Mouse (Mus musculus): Measurements from ENCODE around the gene Nkpd1. TPM values are rescaled to one million over a fixed set of nuclear protein-coding genes. Genes with fewer than 3 reads are reported as not detected.

The Nkpd1 gene
- polyA plus RNA-seq, 1 experiment from 2014 or later, result 1.2 TPM

DNA sequence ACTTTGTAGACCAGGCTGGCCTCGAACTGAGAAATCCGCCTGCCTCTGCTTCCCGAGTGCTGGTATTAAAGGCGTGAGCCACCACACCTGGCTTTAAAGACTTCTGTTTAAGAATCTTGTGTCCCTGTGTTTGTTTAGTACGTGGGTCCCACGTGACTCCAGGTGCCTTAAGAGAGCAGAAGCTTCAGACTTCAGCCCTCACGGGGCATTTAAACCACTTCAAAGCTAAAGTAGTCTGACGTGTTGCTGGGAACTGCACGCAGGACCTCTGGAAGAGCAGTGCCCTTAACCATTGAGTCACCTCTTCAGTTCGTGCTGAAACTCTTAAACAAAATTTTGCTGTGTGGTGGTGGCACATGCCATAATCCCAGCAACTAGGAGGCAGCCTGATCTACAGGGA, 31.8 kb downstream of the Nkpd1 start:
- no peak for ATAC-seq (ENCODE audit: low read depth)
- Histone ChIP-seq H3K36me3 (ENCODE audit: control insufficient read depth, insufficient read depth, low read length) (no peaks in the 10 kb centered on the region), H3K9ac (replicated peaks; ENCODE audit: low read depth, low read length) (no peak overlapping the region), H3K4me2 (ENCODE audit: low read depth, low read length) (no peak overlapping the region), H3K4me1 (ENCODE audit: control insufficient read depth, insufficient read depth, low read length) (0 out of 2 replicates have a peak, but pooled peaks cover 2% of the 10 kb centered on the region), H3K9me3 (ENCODE audit: control insufficient read depth, low read length) (no peaks in the 10 kb centered on the region), H3K4me3 (ENCODE audit: low read depth, low read length) (no peak overlapping the region), H3K27ac (ENCODE audit: low read depth, low read length) (no peak overlapping the region), H3K27me3 (ENCODE audit: control insufficient read depth, insufficient read depth, low read length) (no peaks in the 10 kb centered on the region)
- 91% methylated on average over 10 of the region's 10 CpGs for WGBS

DNA sequence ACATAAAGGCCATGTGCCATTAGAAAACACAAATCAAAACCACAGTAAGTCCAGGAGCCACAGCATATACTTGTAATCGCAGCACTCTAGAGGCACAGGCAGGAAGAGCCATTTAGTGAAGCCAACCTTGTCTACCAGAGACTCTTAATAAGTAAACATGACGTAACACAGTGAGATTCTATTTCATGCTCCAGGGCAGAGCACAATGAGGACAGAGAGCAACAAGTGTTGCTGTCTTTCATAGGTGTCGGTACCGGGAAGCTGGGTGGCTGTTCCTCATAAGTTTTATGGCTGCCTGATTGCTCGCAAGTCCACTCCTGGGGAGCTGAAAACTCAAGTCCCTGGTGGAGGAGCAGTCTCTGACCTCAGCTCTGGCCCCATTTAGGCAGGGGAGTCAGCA, 34.0 kb downstream of the Nkpd1 start:
- no peaks in the 10 kb centered on the region for H3K36me3 ChIP-seq (ENCODE audit: control insufficient read depth, insufficient read depth, low read length)
- H3K4me3 ChIP-seq (ENCODE audit: low read depth, low read length), result no peak overlapping the region
- H3K9ac ChIP-seq (replicated peaks; ENCODE audit: low read depth, low read length), result no peak overlapping the region
- H3K4me1 ChIP-seq (ENCODE audit: control insufficient read depth, insufficient read depth, low read length), result 0 out of 2 replicates have a peak, but pooled peaks cover 1% of the 10 kb centered on the region
- H3K4me2 ChIP-seq (ENCODE audit: low read depth, low read length), result no peak overlapping the region
- H3K27me3 ChIP-seq (ENCODE audit: control insufficient read depth, insufficient read depth, low read length), result no peaks in the 10 kb centered on the region
- ATAC-seq (ENCODE audit: low read depth), result no peak
- WGBS, result 68% methylated on average over 5 of the region's 5 CpGs
- H3K9me3 ChIP-seq (ENCODE audit: control insufficient read depth, low read length), result no peaks in the 10 kb centered on the region
- H3K27ac ChIP-seq (ENCODE audit: low read depth, low read length), result no peak overlapping the region

DNA sequence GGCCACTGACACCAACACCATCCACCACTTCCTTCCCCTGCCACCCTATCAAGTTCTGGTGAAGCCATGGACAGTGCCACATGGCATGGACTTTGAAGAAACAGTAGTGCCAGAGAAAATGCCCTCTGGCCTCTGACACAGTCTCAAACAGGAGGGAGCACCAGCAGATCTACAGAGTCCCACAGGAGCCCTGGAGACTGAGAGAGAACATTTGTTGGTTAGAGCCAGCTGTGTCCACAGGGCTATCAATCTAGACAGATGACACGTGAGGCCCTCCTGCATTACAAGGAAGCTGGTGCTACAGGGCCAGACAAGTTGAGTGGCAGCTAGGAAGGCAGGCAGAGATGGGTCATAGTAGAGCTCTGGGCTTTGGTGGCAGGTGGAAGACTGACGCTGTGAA, 34.8 kb downstream of the Nkpd1 start:
- no peaks in the 10 kb centered on the region for H3K36me3 ChIP-seq (ENCODE audit: control insufficient read depth, insufficient read depth, low read length)
- H3K27me3 ChIP-seq (ENCODE audit: control insufficient read depth, insufficient read depth, low read length), result no peaks in the 10 kb centered on the region
- WGBS, result 35% methylated on average over 2 of the region's 2 CpGs
- H3K9ac ChIP-seq (replicated peaks; ENCODE audit: low read depth, low read length), result no peak overlapping the region
- no peaks in the 10 kb centered on the region for H3K9me3 ChIP-seq (ENCODE audit: control insufficient read depth, low read length)
- no peak for ATAC-seq (ENCODE audit: low read depth)
- no peaks in the 10 kb centered on the region; the same call in 1 of the 2 replicates for H3K4me1 ChIP-seq (ENCODE audit: control insufficient read depth, insufficient read depth, low read length)
- H3K4me3 ChIP-seq (ENCODE audit: low read depth, low read length), result no peak overlapping the region
- H3K27ac ChIP-seq (ENCODE audit: low read depth, low read length), result no peak overlapping the region
- H3K4me2 ChIP-seq (ENCODE audit: low read depth, low read length), result no peak overlapping the region

DNA sequence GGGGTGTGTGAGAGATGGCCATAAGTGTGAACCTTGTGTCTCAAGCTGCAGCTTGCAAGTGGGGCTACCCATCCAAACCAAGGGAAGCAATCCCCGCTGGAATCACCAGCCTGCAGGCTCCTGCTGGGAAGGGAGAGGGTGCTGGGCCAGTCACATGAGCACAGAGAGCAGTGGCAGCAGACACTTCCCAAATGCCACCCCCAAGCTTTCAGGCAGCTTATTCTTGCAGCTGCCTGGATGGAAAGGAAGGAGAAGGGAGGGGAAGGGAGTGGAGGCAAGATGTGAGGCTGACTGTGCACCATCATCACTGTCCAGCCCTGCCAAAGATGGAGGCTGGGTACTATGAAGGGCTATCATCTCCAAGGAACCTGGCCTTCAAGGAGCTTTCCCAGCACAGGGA, 36.5 kb downstream of the Nkpd1 start:
- H3K4me3 ChIP-seq (ENCODE audit: low read depth, low read length), result no peak overlapping the region
- 60% methylated on average over 1 of the region's 1 CpGs for WGBS
- no peak for ATAC-seq (ENCODE audit: low read depth)
- H3K9ac ChIP-seq (replicated peaks; ENCODE audit: low read depth, low read length), result no peak overlapping the region
- H3K4me1 ChIP-seq (ENCODE audit: control insufficient read depth, insufficient read depth, low read length), result peaks cover 9% of the 10 kb centered on the region
- H3K27me3 ChIP-seq (ENCODE audit: control insufficient read depth, insufficient read depth, low read length), result no peaks in the 10 kb centered on the region
- H3K27ac ChIP-seq (ENCODE audit: low read depth, low read length), result no peak overlapping the region
- no peak overlapping the region for H3K4me2 ChIP-seq (ENCODE audit: low read depth, low read length)
- no peaks in the 10 kb centered on the region for H3K36me3 ChIP-seq (ENCODE audit: control insufficient read depth, insufficient read depth, low read length)
- H3K9me3 ChIP-seq (ENCODE audit: control insufficient read depth, low read length), result no peaks in the 10 kb centered on the region

GRCm38 (mm10) chr7:19557086-19557485, 39.4 kb downstream of the Nkpd1 start:
- no peak for ATAC-seq (ENCODE audit: low read depth)
- Histone ChIP-seq H3K4me1 (ENCODE audit: control insufficient read depth, insufficient read depth, low read length) (peaks cover 28% of the 10 kb centered on the region), H3K27ac (ENCODE audit: low read depth, low read length) (no peak overlapping the region), H3K27me3 (ENCODE audit: control insufficient read depth, insufficient read depth, low read length) (no peaks in the 10 kb centered on the region), H3K9ac (replicated peaks; ENCODE audit: low read depth, low read length) (0 out of 2 replicates have a peak overlapping the region, but pooled peaks have one; percentile 7), H3K9me3 (ENCODE audit: control insufficient read depth, low read length) (no peaks in the 10 kb centered on the region), H3K4me2 (ENCODE audit: low read depth, low read length) (no peak overlapping the region), H3K4me3 (ENCODE audit: low read depth, low read length) (no peak overlapping the region), H3K36me3 (ENCODE audit: control insufficient read depth, insufficient read depth, low read length) (no peaks in the 10 kb centered on the region)
- 98% methylated on average over 2 of the region's 2 CpGs for WGBS

- Histone ChIP-seq H3K9ac (replicated peaks; ENCODE audit: low read depth, low read length) (no peak overlapping the region), H3K4me2 (ENCODE audit: low read depth, low read length) (no peak overlapping the region), H3K27ac (ENCODE audit: low read depth, low read length) (no peak overlapping the region), H3K36me3 (ENCODE audit: control insufficient read depth, insufficient read depth, low read length) (no peaks in the 10 kb centered on the region), H3K4me1 (ENCODE audit: control insufficient read depth, insufficient read depth, low read length) (peaks cover 28% of the 10 kb centered on the region), H3K4me3 (ENCODE audit: low read depth, low read length) (no peak overlapping the region), H3K9me3 (ENCODE audit: control insufficient read depth, low read length) (no peaks in the 10 kb centered on the region), H3K27me3 (ENCODE audit: control insufficient read depth, insufficient read depth, low read length) (no peaks in the 10 kb centered on the region)
- no peak for ATAC-seq (ENCODE audit: low read depth)
- 94% methylated on average over 6 of the region's 6 CpGs for WGBS
Measured at GRCm38 (mm10) chr7:19557982-19558900, 40.6 kb downstream of the Nkpd1 start.

DNA sequence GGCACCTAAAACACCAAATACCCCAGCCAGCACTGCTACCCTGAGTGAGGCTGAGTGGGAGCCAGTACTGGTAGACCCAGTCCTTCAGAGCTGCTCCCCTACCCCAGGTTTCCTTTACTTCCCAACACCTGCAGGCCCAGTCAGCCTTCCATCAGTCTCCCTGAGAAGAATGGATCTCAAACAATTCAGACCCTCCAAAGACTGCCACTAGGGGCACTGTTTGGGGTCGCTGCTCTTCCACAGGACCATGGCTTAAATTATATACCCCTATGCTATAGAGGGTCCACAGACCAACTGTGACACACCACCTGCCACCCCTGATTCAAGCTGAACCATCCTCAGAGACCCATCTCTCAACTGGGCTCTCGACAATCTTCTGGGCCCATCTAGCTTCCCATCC, 41.3 kb downstream of the Nkpd1 start:
- peak overlapping the region; percentile 75; the same call in 1 of the 2 replicates for H3K4me2 ChIP-seq (ENCODE audit: low read depth, low read length)
- H3K4me3 ChIP-seq (ENCODE audit: low read depth, low read length), result no peak overlapping the region
- H3K4me1 ChIP-seq (ENCODE audit: control insufficient read depth, insufficient read depth, low read length), result peaks cover 28% of the 10 kb centered on the region
- ATAC-seq (ENCODE audit: low read depth), result no peak
- H3K36me3 ChIP-seq (ENCODE audit: control insufficient read depth, insufficient read depth, low read length), result no peaks in the 10 kb centered on the region
- no peak overlapping the region for H3K27ac ChIP-seq (ENCODE audit: low read depth, low read length)
- no peak overlapping the region for H3K9ac ChIP-seq (replicated peaks; ENCODE audit: low read depth, low read length)
- 28% methylated on average over 2 of the region's 2 CpGs for WGBS
- no peaks in the 10 kb centered on the region for H3K9me3 ChIP-seq (ENCODE audit: control insufficient read depth, low read length)
- H3K27me3 ChIP-seq (ENCODE audit: control insufficient read depth, insufficient read depth, low read length), result no peaks in the 10 kb centered on the region

GRCm38 (mm10) chr7:19560491-19561260, 43.0 kb downstream of the Nkpd1 start:
- H3K4me1 ChIP-seq (ENCODE audit: control insufficient read depth, insufficient read depth, low read length), result peaks cover 28% of the 10 kb centered on the region
- no peak for ATAC-seq (ENCODE audit: low read depth)
- no peaks in the 10 kb centered on the region for H3K9me3 ChIP-seq (ENCODE audit: control insufficient read depth, low read length)
- peaks cover 7% of the 10 kb centered on the region; the same call in 1 of the 2 replicates for H3K36me3 ChIP-seq (ENCODE audit: control insufficient read depth, insufficient read depth, low read length)
- H3K27me3 ChIP-seq (ENCODE audit: control insufficient read depth, insufficient read depth, low read length), result no peaks in the 10 kb centered on the region
- H3K4me3 ChIP-seq (ENCODE audit: low read depth, low read length), result peak overlapping the region; percentile 91
- 26% methylated on average over 11 of the region's 11 CpGs for whole genome bisulfite sequencing
- peak overlapping the region; percentile 75 for H3K4me2 ChIP-seq (ENCODE audit: low read depth, low read length)
- no peak overlapping the region for H3K27ac ChIP-seq (ENCODE audit: low read depth, low read length)
- peak overlapping the region; percentile 87 for H3K9ac ChIP-seq (replicated peaks; ENCODE audit: low read depth, low read length)

DNA sequence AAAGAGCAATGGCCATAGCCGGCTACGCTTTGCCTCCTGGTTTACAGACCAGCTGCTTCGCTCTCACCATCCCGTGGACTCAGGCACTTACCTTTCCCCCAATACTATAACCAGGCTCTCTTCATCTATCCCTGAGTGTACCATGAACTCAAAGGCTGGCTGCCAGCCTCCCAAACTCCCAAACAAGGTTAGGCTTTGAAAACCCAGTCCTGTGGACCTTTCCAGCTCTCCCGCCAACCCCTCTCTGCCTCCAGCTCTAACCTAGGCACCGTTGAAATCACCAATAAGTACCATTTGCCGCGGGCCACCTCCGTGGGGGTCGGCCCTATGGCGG, 43.8 kb downstream of the Nkpd1 start:
- H3K4me3 ChIP-seq (ENCODE audit: low read depth, low read length), result peak overlapping the region; percentile 91
- no peaks in the 10 kb centered on the region for H3K27me3 ChIP-seq (ENCODE audit: control insufficient read depth, insufficient read depth, low read length)
- peaks cover 28% of the 10 kb centered on the region for H3K4me1 ChIP-seq (ENCODE audit: control insufficient read depth, insufficient read depth, low read length)
- H3K9ac ChIP-seq (replicated peaks; ENCODE audit: low read depth, low read length), result peak overlapping the region; percentile 87
- no peak for ATAC-seq (ENCODE audit: low read depth)
- H3K27ac ChIP-seq (ENCODE audit: low read depth, low read length), result peak overlapping the region; percentile 94
- under 1% methylated on average over 11 of the region's 11 CpGs for WGBS
- H3K4me2 ChIP-seq (ENCODE audit: low read depth, low read length), result peak overlapping the region; percentile 75
- H3K9me3 ChIP-seq (ENCODE audit: control insufficient read depth, low read length), result no peaks in the 10 kb centered on the region
- H3K36me3 ChIP-seq (ENCODE audit: control insufficient read depth, insufficient read depth, low read length), result peaks cover 7% of the 10 kb centered on the region; the same call in 1 of the 2 replicates

Data from neural tube, embryonic 14.5 days (tissue).